Mouse (Mus musculus): ENCODE measurements around the gene Zgrf1. TPM values are rescaled to one million over a fixed set of nuclear protein-coding genes. Genes with fewer than 3 reads are reported as not detected.

Gene Zgrf1
- polyA plus RNA-seq, 1 experiment from 2014 or later: 5.1 TPM

DNA sequence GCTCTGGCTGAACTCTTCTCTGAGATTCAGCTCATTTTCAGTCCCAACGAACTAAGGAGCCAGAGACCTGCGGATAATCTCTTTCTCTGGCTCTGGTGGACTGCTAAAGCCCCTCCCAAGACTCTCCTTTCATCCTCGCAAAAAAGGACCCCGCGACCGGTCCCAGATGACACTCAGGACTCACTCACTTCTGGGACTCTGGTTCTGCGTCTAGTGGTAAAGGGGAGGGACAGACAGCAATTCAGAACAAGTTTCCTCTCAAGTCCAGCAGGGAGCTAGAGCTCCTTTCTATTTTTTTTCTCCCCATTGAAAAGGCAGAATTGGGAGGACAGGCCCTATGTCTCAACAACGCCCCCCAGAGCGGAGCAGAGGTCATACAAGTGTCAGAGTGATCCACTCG is 78.3 kb downstream of the Zgrf1 start:
- Histone ChIP-seq H3K9me3 (no peaks in the 10 kb centered on the region), H3K4me3 (peak overlapping the region; percentile 64), H3K9ac (replicated peaks) (peak overlapping the region; percentile 61; the same call in 1 of the 2 replicates), H3K27ac (replicated peaks) (peak overlapping the region; percentile 91), H3K27me3 (peaks cover 20% of the 10 kb centered on the region), H3K4me2 (replicated peaks) (peak overlapping the region; percentile 59), H3K36me3 (no peaks in the 10 kb centered on the region), H3K4me1 (peaks cover 63% of the 10 kb centered on the region)
- 1% methylated on average over 10 of the region's 10 CpGs for WGBS
- ATAC-seq (replicated peaks): no peak

DNA sequence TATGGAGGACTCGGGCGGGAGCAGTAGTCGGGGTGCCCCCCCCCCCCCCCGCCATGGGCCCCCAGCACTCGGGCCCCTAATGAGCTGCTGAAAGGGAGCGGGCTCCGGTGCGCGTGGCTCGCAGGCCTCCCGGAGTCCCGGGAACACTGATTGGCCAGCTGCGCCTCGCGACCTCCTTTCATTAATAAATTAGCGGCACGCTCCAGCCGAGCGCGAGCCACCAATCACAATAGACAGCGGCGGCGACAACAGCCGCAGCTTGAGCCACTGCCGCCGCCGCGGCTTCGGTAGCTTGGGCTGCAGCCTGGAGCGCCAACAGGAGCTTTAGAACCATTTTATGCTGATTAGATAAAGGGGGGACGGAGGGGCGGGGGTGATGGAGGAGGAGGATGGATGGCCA is 79.2 kb downstream of the Zgrf1 start:
- Histone ChIP-seq H3K9ac (replicated peaks) (peak overlapping the region; percentile 61), H3K36me3 (no peaks in the 10 kb centered on the region), H3K27me3 (peaks cover 23% of the 10 kb centered on the region), H3K27ac (replicated peaks) (peak overlapping the region; percentile 91), H3K4me3 (peak overlapping the region; percentile 64), H3K4me2 (replicated peaks) (peak overlapping the region; percentile 59), H3K4me1 (peaks cover 56% of the 10 kb centered on the region), H3K9me3 (no peaks in the 10 kb centered on the region)
- peak; percentile 73 for ATAC-seq (replicated peaks)
- WGBS: under 1% methylated on average over 32 of the region's 32 CpGs

DNA sequence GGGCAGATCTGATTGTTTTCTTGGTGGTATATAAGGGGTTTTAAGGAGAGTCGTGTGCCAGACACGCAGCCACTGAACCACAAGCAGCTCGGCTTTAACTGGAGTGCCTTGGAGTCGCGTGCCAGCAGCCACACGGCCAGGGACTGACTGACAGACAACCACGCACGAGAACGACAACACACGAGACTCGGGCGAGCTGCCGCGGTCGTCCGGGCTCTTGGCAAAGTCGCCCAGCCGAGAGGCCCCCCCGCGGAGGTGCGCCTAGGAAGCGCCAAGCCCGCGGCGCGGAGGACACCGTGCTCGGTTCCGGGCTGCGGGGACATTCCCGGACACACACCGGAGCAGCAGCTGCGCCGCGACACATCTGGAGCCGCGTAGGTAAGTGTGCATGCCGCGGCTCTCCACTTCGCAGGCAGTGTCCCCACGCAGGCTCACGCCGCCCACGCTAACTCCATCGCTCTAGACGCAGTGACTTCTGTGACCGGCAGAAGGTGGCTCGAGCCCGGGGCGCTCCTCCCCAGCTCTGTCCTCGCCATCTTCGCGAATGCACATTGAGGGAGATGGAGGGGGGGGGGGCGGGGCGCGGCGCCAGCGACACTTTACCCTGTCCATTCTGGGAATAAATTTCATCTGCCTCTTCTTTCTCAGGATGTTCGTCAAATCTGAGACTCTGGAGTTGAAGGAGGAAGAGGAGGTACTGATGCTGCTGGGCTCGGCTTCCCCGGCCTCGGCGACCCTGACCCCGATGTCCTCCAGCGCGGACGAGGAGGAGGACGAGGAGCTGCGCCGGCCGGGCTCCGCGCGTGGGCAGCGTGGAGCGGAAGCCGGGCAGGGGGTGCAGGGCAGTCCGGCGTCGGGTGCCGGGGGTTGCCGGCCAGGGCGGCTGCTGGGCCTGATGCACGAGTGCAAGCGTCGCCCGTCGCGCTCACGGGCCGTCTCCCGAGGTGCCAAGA is 80.1 kb downstream of the Zgrf1 start, which contains the start of gene Neurog2:
TSS of gene Neurog2 (plus strand) at position 56 of the 953 bp plus-strand sequence.
- Histone ChIP-seq H3K27me3 (peaks cover 30% of the 10 kb centered on the region), H3K9me3 (no peaks in the 10 kb centered on the region), H3K4me3 (peak within 1 kb of the TSS; percentile 64), H3K36me3 (no peaks in the 10 kb centered on the region), H3K4me1 (peaks cover 47% of the 10 kb centered on the region), H3K9ac (replicated peaks) (peak within 1 kb of the TSS; percentile 61), H3K4me2 (replicated peaks) (peak within 1 kb of the TSS; percentile 59), H3K27ac (replicated peaks) (peak within 1 kb of the TSS; percentile 91)
- ATAC-seq (replicated peaks): peak; percentile 64
- WGBS: under 1% methylated on average over 91 of the region's 92 CpGs

- peak; percentile 70 for ATAC-seq (replicated peaks)
- Histone ChIP-seq H3K27me3 (peaks cover 25% of the 10 kb centered on the region), H3K4me3 (peak overlapping the region; percentile 64), H3K9me3 (no peaks in the 10 kb centered on the region), H3K27ac (replicated peaks) (peak overlapping the region; percentile 91), H3K9ac (replicated peaks) (peak overlapping the region; percentile 61), H3K4me1 (peaks cover 41% of the 10 kb centered on the region), H3K4me2 (replicated peaks) (peak overlapping the region; percentile 59), H3K36me3 (no peaks in the 10 kb centered on the region)
- WGBS: under 1% methylated on average over 58 of the region's 58 CpGs
Measured at GRCm38 (mm10) chr3:127634101-127634983, 81.1 kb downstream of the Zgrf1 start.

DNA sequence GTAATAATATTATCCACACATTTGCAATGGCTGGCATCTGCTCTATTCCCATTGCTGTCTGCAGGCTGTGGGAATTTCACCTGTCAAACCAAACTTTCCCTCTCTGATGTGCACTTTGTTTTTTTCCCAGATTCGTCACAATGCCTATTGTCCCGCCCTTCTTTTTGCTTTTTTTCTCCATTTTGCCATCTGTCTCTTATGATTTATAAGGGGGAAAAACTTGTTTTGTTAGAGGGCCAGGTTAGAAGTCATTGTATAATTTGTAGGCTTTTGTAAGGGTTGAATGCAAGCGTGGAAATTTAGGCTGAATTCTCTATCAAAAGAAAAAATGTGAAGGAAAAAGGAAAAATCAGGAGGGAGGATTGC is 81.7 kb downstream of the Zgrf1 start:
- Histone ChIP-seq H3K4me1 (peaks cover 48% of the 10 kb centered on the region), H3K27ac (replicated peaks) (peak overlapping the region; percentile 91), H3K36me3 (no peaks in the 10 kb centered on the region), H3K27me3 (peaks cover 20% of the 10 kb centered on the region), H3K9ac (replicated peaks) (peak overlapping the region; percentile 61), H3K4me3 (peak overlapping the region; percentile 64), H3K4me2 (replicated peaks) (peak overlapping the region; percentile 59), H3K9me3 (no peaks in the 10 kb centered on the region)
- ATAC-seq (replicated peaks): no peak
- 2% methylated on average over 3 of the region's 3 CpGs for WGBS

GRCm38 (mm10) chr3:127639875-127640761 is 86.8 kb downstream of the Zgrf1 start:
- H3K36me3 ChIP-seq: no peaks in the 10 kb centered on the region
- H3K9ac ChIP-seq (replicated peaks): 0 out of 2 replicates have a peak overlapping the region, but pooled peaks have one; percentile 0
- peak; percentile 85 for ATAC-seq (replicated peaks)
- H3K27me3 ChIP-seq: peaks cover 35% of the 10 kb centered on the region; the same call in 1 of the 2 replicates
- no peaks in the 10 kb centered on the region for H3K9me3 ChIP-seq
- WGBS: under 1% methylated on average over 36 of the region's 36 CpGs
- H3K4me3 ChIP-seq: peak overlapping the region; percentile 23
- peak overlapping the region; percentile 74 for H3K27ac ChIP-seq (replicated peaks)
- H3K4me2 ChIP-seq (replicated peaks): peak overlapping the region; percentile 28
- H3K4me1 ChIP-seq: peaks cover 25% of the 10 kb centered on the region

- H3K36me3 ChIP-seq: no peaks in the 10 kb centered on the region
- H3K4me1 ChIP-seq: peaks cover 30% of the 10 kb centered on the region
- peak overlapping the region; percentile 74 for H3K27ac ChIP-seq (replicated peaks)
- H3K4me2 ChIP-seq (replicated peaks): peak overlapping the region; percentile 28
- WGBS: 7% methylated on average over 37 of the region's 37 CpGs
- peak; percentile 17; the same call in 1 of the 2 replicates for ATAC-seq (replicated peaks)
- no peaks in the 10 kb centered on the region for H3K9me3 ChIP-seq
- 0 out of 2 replicates have a peak overlapping the region, but pooled peaks have one; percentile 0 for H3K9ac ChIP-seq (replicated peaks)
- peaks cover 39% of the 10 kb centered on the region; the same call in 1 of the 2 replicates for H3K27me3 ChIP-seq
- H3K4me3 ChIP-seq: peak overlapping the region; percentile 23
Measured at GRCm38 (mm10) chr3:127640762-127641700, 87.7 kb downstream of the Zgrf1 start.

DNA sequence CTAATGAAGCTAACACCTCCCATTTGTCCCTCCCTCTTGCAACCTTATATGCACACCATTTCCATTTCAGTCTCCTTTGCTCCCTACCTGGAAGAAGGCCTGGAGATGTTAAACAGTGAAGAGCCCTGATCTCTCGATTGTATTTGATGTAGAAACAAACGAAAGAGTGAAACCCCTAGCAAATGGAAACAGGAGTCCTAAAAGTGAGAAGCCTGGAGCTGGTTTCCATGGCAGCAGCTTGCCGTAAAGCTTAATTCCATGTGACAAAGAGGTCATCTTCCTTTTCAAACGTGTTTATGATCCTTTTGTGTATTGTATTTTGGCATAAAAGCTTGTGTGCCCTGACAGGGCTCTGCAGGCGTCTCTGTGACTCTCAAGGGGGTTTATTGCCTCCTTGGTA is 88.9 kb downstream of the Zgrf1 start:
- Histone ChIP-seq H3K4me3 (no peak overlapping the region), H3K27me3 (peaks cover 43% of the 10 kb centered on the region; the same call in 1 of the 2 replicates), H3K36me3 (no peaks in the 10 kb centered on the region), H3K9me3 (no peaks in the 10 kb centered on the region), H3K4me2 (replicated peaks) (no peak overlapping the region), H3K27ac (replicated peaks) (0 out of 2 replicates have a peak overlapping the region, but pooled peaks have one; percentile 51), H3K9ac (replicated peaks) (no peak overlapping the region), H3K4me1 (peaks cover 38% of the 10 kb centered on the region)
- ATAC-seq (replicated peaks): no peak
- 17% methylated on average over 5 of the region's 5 CpGs for WGBS

DNA sequence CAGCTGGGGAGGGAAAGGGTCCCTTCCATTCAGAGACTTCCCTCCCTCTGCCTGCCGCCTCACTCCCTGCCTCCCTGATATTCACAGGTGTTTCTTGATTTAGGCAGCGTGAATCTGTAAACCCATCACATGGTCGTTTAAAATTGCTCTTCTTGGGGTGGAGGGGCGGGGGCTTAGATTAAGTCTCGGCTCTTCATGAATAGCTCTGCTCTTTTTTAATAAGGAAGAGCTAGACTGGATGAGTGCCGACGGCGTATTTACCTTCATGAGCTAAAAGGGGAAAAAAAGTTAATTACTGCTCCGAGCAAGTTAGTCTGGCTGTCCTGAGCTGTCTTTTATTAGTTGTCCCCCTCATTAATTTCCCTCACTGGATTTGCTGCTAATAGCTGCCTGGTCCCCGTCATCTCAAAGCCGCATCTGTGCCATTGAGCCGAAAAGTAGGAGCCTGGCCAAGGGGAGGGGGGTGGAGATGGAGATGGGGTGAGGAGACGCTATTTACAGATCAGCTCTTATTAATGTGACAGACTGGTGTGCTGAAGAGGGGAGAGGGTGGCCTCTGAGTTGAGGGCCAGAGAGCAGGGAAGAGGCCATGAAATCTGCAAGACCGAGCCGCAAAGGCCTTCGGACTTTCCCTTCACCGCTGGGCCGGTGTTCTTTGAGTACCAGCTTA is 93.0 kb downstream of the Zgrf1 start:
- peak overlapping the region; percentile 25 for H3K4me2 ChIP-seq (replicated peaks)

More for the DNA sequence above, 93.0 kb downstream of the Zgrf1 start:
- WGBS: 10% methylated on average over 18 of the region's 18 CpGs
- peak; percentile 84 for ATAC-seq (replicated peaks)
- Histone ChIP-seq H3K27ac (replicated peaks) (0 out of 2 replicates have a peak overlapping the region, but pooled peaks have one; percentile 60), H3K27me3 (peaks cover 24% of the 10 kb centered on the region; the same call in 1 of the 2 replicates), H3K36me3 (no peaks in the 10 kb centered on the region), H3K9me3 (no peaks in the 10 kb centered on the region), H3K9ac (replicated peaks) (no peak overlapping the region), H3K4me3 (no peak overlapping the region), H3K4me1 (peaks cover 18% of the 10 kb centered on the region)

Data from forebrain, embryonic 15.5 days (tissue).